Mouse (Mus musculus): ENCODE measurements at regions not wholly inside any gene's neighbourhood (a gene's known extent, or its start where the extent isn't known, plus 50 kb on each side); places are given as distances from the start of the nearest gene placed in this dataset.

GRCm38 (mm10) chr14:48019331-48019730, 101.3 kb upstream of the Peli2 start:
- H3K9me3 ChIP-seq (ENCODE audit: control insufficient read depth, insufficient read depth, low read depth, low read length) = no peaks in the 10 kb centered on the region
- no peaks in the 10 kb centered on the region for H3K36me3 ChIP-seq (ENCODE audit: control insufficient read depth, insufficient read depth, low read length, poor library complexity, severe bottlenecking)
- H3K27ac ChIP-seq (ENCODE audit: insufficient read depth, low read depth, low read length, poor library complexity, severe bottlenecking) = no peak overlapping the region
- TF ChIP-seq ZNF384 (IDR thresholded peaks at IDR 0.05; ENCODE audit: low read depth, low read length) (no peak), CHD2 (IDR thresholded peaks at IDR 0.05; ENCODE audit: low read depth, low read length) (no peak), ZC3H11A (IDR thresholded peaks at IDR 0.05; ENCODE audit: borderline replicate concordance, low read depth, low read length) (no peak), HCFC1 (IDR thresholded peaks at IDR 0.05; ENCODE audit: borderline replicate concordance, insufficient read depth, low read length) (no peak), MAFK (IDR thresholded peaks at IDR 0.05; ENCODE audit: insufficient read depth, low read depth, low read length) (no peak)
- no peak overlapping the region for H3K4me3 ChIP-seq (ENCODE audit: insufficient read depth in 1 of 2, low read depth in 1 of 2, low read length in 2 of 2, poor library complexity in 1 of 2, severe bottlenecking in 1 of 2)
- in situ Hi-C loops (cut with MboI; ENCODE audit: low sequenced_read_pairs in 2 of 2, unreplicated experiment in 2 of 2) = no loop called here
- DNase-seq (ENCODE audit: low read depth, low spot score) = no peak
- H3K9ac ChIP-seq (ENCODE audit: insufficient read depth, low read depth, low read length, poor library complexity, severe bottlenecking) = no peak overlapping the region
- H3K4me1 ChIP-seq (ENCODE audit: control insufficient read depth in 2 of 2, insufficient read depth in 2 of 2, low read length in 2 of 2, poor library complexity in 1 of 2) = no peaks in the 10 kb centered on the region

GRCm38 (mm10) chr14:48022271-48022670, 98.4 kb upstream of the Peli2 start:
- no peaks in the 10 kb centered on the region for H3K9me3 ChIP-seq (ENCODE audit: control insufficient read depth, insufficient read depth, low read depth, low read length)
- in situ Hi-C loops (cut with MboI; ENCODE audit: low sequenced_read_pairs in 2 of 2, unreplicated experiment in 2 of 2) = no loop called here
- no peak overlapping the region for H3K27ac ChIP-seq (ENCODE audit: insufficient read depth, low read depth, low read length, poor library complexity, severe bottlenecking)
- no peak for TF ChIP-seq MAFK (IDR thresholded peaks at IDR 0.05; ENCODE audit: insufficient read depth, low read depth, low read length)
- no peak for TF ChIP-seq ZNF384 (IDR thresholded peaks at IDR 0.05; ENCODE audit: low read depth, low read length)
- no peak for TF ChIP-seq CHD2 (IDR thresholded peaks at IDR 0.05; ENCODE audit: low read depth, low read length)
- no peak for TF ChIP-seq ZC3H11A (IDR thresholded peaks at IDR 0.05; ENCODE audit: borderline replicate concordance, low read depth, low read length)
- TF ChIP-seq HCFC1 (IDR thresholded peaks at IDR 0.05; ENCODE audit: borderline replicate concordance, insufficient read depth, low read length) = no peak
- H3K4me3 ChIP-seq (ENCODE audit: insufficient read depth in 1 of 2, low read depth in 1 of 2, low read length in 2 of 2, poor library complexity in 1 of 2, severe bottlenecking in 1 of 2) = no peak overlapping the region
- no peak overlapping the region for H3K9ac ChIP-seq (ENCODE audit: insufficient read depth, low read depth, low read length, poor library complexity, severe bottlenecking)
- no peaks in the 10 kb centered on the region for H3K36me3 ChIP-seq (ENCODE audit: control insufficient read depth, insufficient read depth, low read length, poor library complexity, severe bottlenecking)
- no peak for DNase-seq (ENCODE audit: low read depth, low spot score)
- H3K4me1 ChIP-seq (ENCODE audit: control insufficient read depth in 2 of 2, insufficient read depth in 2 of 2, low read length in 2 of 2, poor library complexity in 1 of 2) = no peaks in the 10 kb centered on the region

GRCm38 (mm10) chr14:48024051-48024693, 96.5 kb upstream of the Peli2 start:
- Histone ChIP-seq H3K9ac (ENCODE audit: insufficient read depth, low read depth, low read length, poor library complexity, severe bottlenecking) (no peak overlapping the region), H3K4me1 (ENCODE audit: control insufficient read depth in 2 of 2, insufficient read depth in 2 of 2, low read length in 2 of 2, poor library complexity in 1 of 2) (no peaks in the 10 kb centered on the region), H3K9me3 (ENCODE audit: control insufficient read depth, insufficient read depth, low read depth, low read length) (no peaks in the 10 kb centered on the region), H3K27ac (ENCODE audit: insufficient read depth, low read depth, low read length, poor library complexity, severe bottlenecking) (no peak overlapping the region), H3K4me3 (ENCODE audit: insufficient read depth in 1 of 2, low read depth in 1 of 2, low read length in 2 of 2, poor library complexity in 1 of 2, severe bottlenecking in 1 of 2) (no peak overlapping the region), H3K36me3 (ENCODE audit: control insufficient read depth, insufficient read depth, low read length, poor library complexity, severe bottlenecking) (no peaks in the 10 kb centered on the region)
- TF ChIP-seq ZC3H11A (IDR thresholded peaks at IDR 0.05; ENCODE audit: borderline replicate concordance, low read depth, low read length) (no peak), HCFC1 (IDR thresholded peaks at IDR 0.05; ENCODE audit: borderline replicate concordance, insufficient read depth, low read length) (no peak), MAFK (IDR thresholded peaks at IDR 0.05; ENCODE audit: insufficient read depth, low read depth, low read length) (no peak), CHD2 (IDR thresholded peaks at IDR 0.05; ENCODE audit: low read depth, low read length) (no peak), ZNF384 (IDR thresholded peaks at IDR 0.05; ENCODE audit: low read depth, low read length) (no peak)
- no peak for DNase-seq (ENCODE audit: low read depth, low spot score)
- in situ Hi-C loops (cut with MboI; ENCODE audit: low sequenced_read_pairs in 2 of 2, unreplicated experiment in 2 of 2) = no loop called here

- TF ChIP-seq ZNF384 (IDR thresholded peaks at IDR 0.05; ENCODE audit: low read depth, low read length) = no peak
- no peak for TF ChIP-seq ZC3H11A (IDR thresholded peaks at IDR 0.05; ENCODE audit: borderline replicate concordance, low read depth, low read length)
- no peak for TF ChIP-seq MAFK (IDR thresholded peaks at IDR 0.05; ENCODE audit: insufficient read depth, low read depth, low read length)
- H3K27ac ChIP-seq (ENCODE audit: insufficient read depth, low read depth, low read length, poor library complexity, severe bottlenecking) = no peak overlapping the region
- in situ Hi-C loops (cut with MboI; ENCODE audit: low sequenced_read_pairs in 2 of 2, unreplicated experiment in 2 of 2) = no loop called here
- H3K4me1 ChIP-seq (ENCODE audit: control insufficient read depth in 2 of 2, insufficient read depth in 2 of 2, low read length in 2 of 2, poor library complexity in 1 of 2) = no peaks in the 10 kb centered on the region
- no peak for DNase-seq (ENCODE audit: low read depth, low spot score)
- no peak overlapping the region for H3K9ac ChIP-seq (ENCODE audit: insufficient read depth, low read depth, low read length, poor library complexity, severe bottlenecking)
- no peak overlapping the region for H3K4me3 ChIP-seq (ENCODE audit: insufficient read depth in 1 of 2, low read depth in 1 of 2, low read length in 2 of 2, poor library complexity in 1 of 2, severe bottlenecking in 1 of 2)
- no peaks in the 10 kb centered on the region for H3K9me3 ChIP-seq (ENCODE audit: control insufficient read depth, insufficient read depth, low read depth, low read length)
- H3K36me3 ChIP-seq (ENCODE audit: control insufficient read depth, insufficient read depth, low read length, poor library complexity, severe bottlenecking) = no peaks in the 10 kb centered on the region
These were observed 81.3 kb upstream of the Peli2 start for GRCm38 (mm10) chr14:48039286-48039790.

All from ES-E14 (cell line).